In the genomic region with DNA sequence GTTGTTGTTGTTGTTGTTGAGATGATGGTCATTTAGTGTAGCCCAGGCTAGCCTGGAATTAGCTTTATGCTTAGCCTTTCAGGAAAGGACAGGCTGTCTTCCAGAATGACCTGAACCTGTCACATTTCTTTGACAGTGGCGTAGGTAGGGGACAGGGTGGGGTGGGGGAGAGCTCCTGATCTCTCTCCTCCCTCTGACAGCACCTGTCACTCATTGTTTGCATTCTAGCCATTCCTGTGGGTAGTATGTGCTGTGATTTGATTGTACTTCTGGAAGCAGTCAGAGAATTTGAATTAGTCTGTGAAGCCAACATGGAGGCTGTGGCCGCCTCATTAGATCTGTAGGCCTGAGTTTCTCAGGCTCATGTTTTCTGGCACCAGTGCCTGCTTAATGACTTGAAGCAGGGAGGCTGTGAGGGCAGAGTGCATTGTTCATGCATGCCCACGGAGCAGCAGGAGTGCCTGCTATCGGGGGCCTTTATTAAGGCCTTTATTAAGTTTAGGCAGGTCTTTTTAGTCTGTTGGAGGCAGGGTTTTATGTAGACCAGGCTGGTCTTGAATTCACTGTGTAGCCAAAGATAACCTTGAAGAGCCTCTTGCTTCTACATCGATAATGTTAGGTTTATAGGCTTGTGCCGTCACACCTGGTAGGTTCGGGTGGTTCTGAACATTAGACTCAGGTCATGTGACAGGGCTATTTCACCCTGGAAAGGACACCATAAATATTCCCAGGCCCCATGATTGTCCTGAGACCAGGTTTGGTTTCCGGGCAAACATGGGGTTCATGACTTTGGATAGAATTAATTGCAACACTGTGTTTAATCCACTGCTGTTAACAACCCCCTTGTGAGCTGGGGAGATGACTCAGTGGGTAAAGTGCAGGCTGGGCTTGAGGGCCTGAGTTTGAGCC, we compare ENCODE assay signal across 13 mouse cellular contexts. TPM values are rescaled to one million over a fixed set of nuclear protein-coding genes. Genes with fewer than 3 reads are reported as not detected.
DNase-seq lines count a peak whose midpoint lies in the region.
"Had no signal": no experiment of that assay in that cellular context is flagged by ENCODE, and none has a peak within 500 bp of the region (broad histone marks: within the 10 kb centered on the region; RNA-seq: fewer than 3 reads in every experiment).

No protein-coding gene starts in this region.

- DNase-seq in retina, embryonic 14.5 days (ENCODE audit: low spot score) = peak; percentile 5
- no peak for DNase-seq in retina, postnatal 1 day
- DNase-seq in kidney, adult 18-20 months = peak; percentile 60
- peak; percentile 55 for DNase-seq in kidney, postnatal 10 days
- no peak for DNase-seq in layer of hippocampus, postnatal 25 days (ENCODE audit: extremely low spot score in 1 of 2, low spot score in 1 of 2)
- no peak for DNase-seq in right cerebral cortex, postnatal 36 days (ENCODE audit: low spot score in 2 of 2)
- no peak for DNase-seq in B cell, adult 2 months
- DNase-seq: adrenal gland, adult 8-10 months; cerebellum, adult 18-20 months; gastrocnemius, postnatal 36 days; heart, postnatal 4 days; right cerebral cortex, adult 18-20 months; thymus, adult 2 months had no signal

RNA-seq across cellular contexts. Expression of a gene that starts 22.8 kb away (rescaled TPM):
- 10 to 100 TPM; 25.6 to 27.0 TPM for total RNA-seq in layer of hippocampus, postnatal 25 days (2021)

RNA-seq across cellular contexts. Expression of a gene that starts 43.8 kb away (rescaled TPM):
- total RNA-seq in layer of hippocampus, postnatal 25 days (2021) = under 1 TPM; 0.25 to 0.59 TPM

Comparison
In these comparisons a context has a peak if more than half of its experiments do, and no peak if none do; other contexts are left out.
1. DNase-seq: peak in retina, embryonic 14.5 days (single experiment), kidney, adult 18-20 months (single experiment) and kidney, postnatal 10 days (single experiment); none in retina, postnatal 1 day (single experiment), layer of hippocampus, postnatal 25 days (0 of 2), right cerebral cortex, postnatal 36 days (0 of 2) and B cell, adult 2 months (0 of 2).